Mouse (Mus musculus) bone marrow macrophage, adult 2 months (primary cell): Measurements from ENCODE around the gene Krt28.

Experiments
- CTCF ChIP-seq: IDR thresholded peaks from 2 replicates; pipeline ENCODE4 v1.5.1; 2012; ENCODE audit warnings: low read depth, mild to moderate bottlenecking, low read length, moderate library complexity
- POLR2A ChIP-seq: IDR thresholded peaks from 2 replicates; pipeline ENCODE4 v1.6.1; 2012; ENCODE audit warnings: mild to moderate bottlenecking, low read depth, low read length, borderline replicate concordance

DNA sequence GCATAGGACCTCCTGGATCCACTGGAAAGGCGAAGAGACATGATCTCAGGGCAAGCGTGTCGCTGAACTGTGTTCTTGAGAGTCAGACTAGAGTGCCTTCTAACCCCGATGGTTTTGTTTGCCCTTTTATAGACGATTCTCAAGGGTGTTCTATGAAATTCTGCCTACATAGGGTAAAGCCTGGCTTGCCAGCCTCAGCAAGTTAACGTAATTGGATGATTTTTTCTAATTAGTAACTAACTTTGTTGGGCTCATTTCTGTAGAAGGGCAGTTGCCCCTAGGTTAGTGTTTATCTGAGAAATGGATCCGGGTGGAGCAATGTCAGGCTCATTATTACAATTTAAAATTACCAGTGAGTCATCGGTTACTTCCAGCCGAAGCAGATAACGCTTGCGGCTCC lies 51.9 kb downstream of the Krt28 start, which contains the start of gene Krt25:
- no peak for TF ChIP-seq POLR2A
- no peak for TF ChIP-seq CTCF
